Mouse (Mus musculus) E14TG2a.4 (cell line): Measurements from ENCODE around the gene Gabbr2.

Experiments used
- CTCF ChIP-seq: conservative IDR thresholded peaks from 2 replicates; pipeline ENCODE4 v1.5.1; 2014; ENCODE audit warnings: low read length
- NANOG ChIP-seq: IDR thresholded peaks from 2 replicates; pipeline ENCODE4 v1.6.1; 2014; ENCODE audit warnings: borderline replicate concordance, low read length, mixed read lengths
- POU5F1 ChIP-seq: IDR thresholded peaks from 2 replicates; pipeline ENCODE4 v1.6.1; 2014; ENCODE audit warnings: low read length, borderline replicate concordance

- no peak for TF ChIP-seq CTCF
- no peak for TF ChIP-seq POU5F1
- no peak for TF ChIP-seq NANOG
Observed at GRCm38 (mm10) chr4:46898546-46898945, 93.1 kb downstream of the Gabbr2 start.
